8 mouse cellular contexts compared by ENCODE assay signal in the genomic region with DNA sequence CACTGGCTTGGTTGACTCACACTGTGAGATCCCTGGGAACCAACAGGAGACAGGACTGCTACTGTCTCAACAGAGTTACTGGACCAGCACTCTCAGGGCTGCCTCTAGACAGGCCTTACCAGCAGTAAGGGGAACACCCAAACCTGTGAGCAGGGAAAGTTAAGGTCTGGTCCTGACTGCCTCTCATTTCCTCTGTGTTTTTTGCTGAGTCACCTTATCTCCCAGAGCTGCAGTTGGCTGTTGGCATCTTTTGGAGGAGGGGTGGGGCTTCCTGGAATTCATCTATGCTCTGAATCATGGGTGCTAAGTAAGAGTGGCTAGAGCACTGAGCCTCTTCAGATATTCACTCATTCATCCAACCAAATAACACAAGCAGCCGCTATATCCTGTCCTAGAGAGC. TPM values are rescaled to one million over a fixed set of nuclear protein-coding genes. Genes with fewer than 3 reads are reported as not detected.
DNase-seq lines count a peak whose midpoint lies in the region; ATAC-seq and TF ChIP-seq lines count a peak whose summit lies in the region.

No protein-coding gene starts in this region.

- H3K4me3 ChIP-seq in lung, adult 2 months (replicated peaks; ENCODE audit: extremely low read depth, low read depth, low read length), result no peak overlapping the region
- no peak overlapping the region for H3K4me3 ChIP-seq in embryonic facial prominence, embryonic 13.5 days

- no peaks in the 10 kb centered on the region for H3K36me3 ChIP-seq in embryonic facial prominence, embryonic 13.5 days

- H3K4me2 ChIP-seq in embryonic facial prominence, embryonic 13.5 days, result no peak overlapping the region

- H3K9ac ChIP-seq in embryonic facial prominence, embryonic 13.5 days, result no peak overlapping the region

- WGBS in lung, adult 2 months, result 11% methylated on average over 1 of the region's 1 CpGs
- 72% methylated on average over 1 of the region's 1 CpGs for WGBS in embryonic facial prominence, embryonic 13.5 days

- intact Hi-C loops in gastrocnemius, postnatal 36 days (cut with DNase I), result no loop called here

- peaks cover 24% of the 10 kb centered on the region for H3K27me3 ChIP-seq in embryonic facial prominence, embryonic 13.5 days

- H3K9me3 ChIP-seq in embryonic facial prominence, embryonic 13.5 days, result no peaks in the 10 kb centered on the region

- peak overlapping the region; percentile 44; the same call in 1 of the 2 replicates for H3K27ac ChIP-seq in embryonic facial prominence, embryonic 13.5 days

- H3K4me1 ChIP-seq in lung, adult 2 months (ENCODE audit: control insufficient read depth, insufficient read depth, low read length), result peaks cover 17% of the 10 kb centered on the region
- peaks cover 46% of the 10 kb centered on the region for H3K4me1 ChIP-seq in embryonic facial prominence, embryonic 13.5 days

- peak; percentile 76 to 79 for DNase-seq in lung, adult 18-20 months
- no peak for DNase-seq in lung, adult 2 months
- DNase-seq in MN1 (ENCODE audit: low spot score), result peak; percentile 68
- peak; percentile 43 for DNase-seq in kidney, postnatal 10 days
- no peak for DNase-seq in gastrocnemius, postnatal 36 days
- DNase-seq in B cell, adult 2 months, result no peak

- TF ChIP-seq POLR2A in lung, adult 2 months (IDR thresholded peaks at IDR 0.05; ENCODE audit: borderline replicate concordance, extremely low read depth, low read depth, low read length), result no peak

- TF ChIP-seq CTCF in lung, adult 2 months (IDR thresholded peaks at IDR 0.05; ENCODE audit: insufficient read depth, low read length), result no peak

- ATAC-seq in embryonic facial prominence, embryonic 13.5 days (ENCODE audit: insufficient number of reproducible peaks, insufficient read depth, low FRiP score, low TSS enrichment, low read depth), result no peak
- ATAC-seq in megakaryocyte-erythroid progenitor cell, adult 5-6 weeks (replicated peaks; ENCODE audit: low FRiP score, low TSS enrichment, poor library complexity, severe bottlenecking), result peak; percentile 54

RNA-seq across cellular contexts. Expression of gene Pak6, which starts 4.0 kb away (rescaled TPM):
- 8.2 and 11.8 TPM in 2 replicates for polyA plus RNA-seq in lung, adult 2 months (2012; rRNA removed)
- 2.2 and 2.7 TPM in 2 replicates for polyA plus RNA-seq in embryonic facial prominence, embryonic 13.5 days (2015; fragmentation: Nextera tagmentation; extraction: Ambion mirVana)
- total RNA-seq in megakaryocyte-erythroid progenitor cell, adult 5-6 weeks (2014; fragmentation: Nextera tagmentation), result 0.55 and 0.77 TPM in 2 replicates
- 1.0 and 1.4 TPM in 2 replicates for total RNA-seq in megakaryocyte-erythroid progenitor cell, adult 5-6 weeks (2017)
- total RNA-seq in gastrocnemius, postnatal 36 days (2021), result under 1 TPM; 0.20 to 0.31 TPM

RNA-seq across cellular contexts. Expression of gene Ankrd63, which starts 44.7 kb away (rescaled TPM):
- polyA plus RNA-seq in lung, adult 2 months (2012; rRNA removed), result 5.0 and 5.4 TPM in 2 replicates
- polyA plus RNA-seq in embryonic facial prominence, embryonic 13.5 days (2015; fragmentation: Nextera tagmentation; extraction: Ambion mirVana), result 0.07 TPM in 1 of 2 replicates, not detected in the other
- total RNA-seq in megakaryocyte-erythroid progenitor cell, adult 5-6 weeks (2014; fragmentation: Nextera tagmentation), result not detected in 2 replicates
- 0.15 and 0.19 TPM in 2 replicates for total RNA-seq in megakaryocyte-erythroid progenitor cell, adult 5-6 weeks (2017)
- total RNA-seq in gastrocnemius, postnatal 36 days (2021), result not detected

Comparison
In these comparisons a context has a peak if more than half of its experiments do, and no peak if none do; other contexts are left out.
1. DNase-seq: peak in lung, adult 18-20 months (2 of 2), MN1 (single experiment) and kidney, postnatal 10 days (single experiment); none in lung, adult 2 months (single experiment), gastrocnemius, postnatal 36 days (0 of 2) and B cell, adult 2 months (0 of 2).